In the genomic region with DNA sequence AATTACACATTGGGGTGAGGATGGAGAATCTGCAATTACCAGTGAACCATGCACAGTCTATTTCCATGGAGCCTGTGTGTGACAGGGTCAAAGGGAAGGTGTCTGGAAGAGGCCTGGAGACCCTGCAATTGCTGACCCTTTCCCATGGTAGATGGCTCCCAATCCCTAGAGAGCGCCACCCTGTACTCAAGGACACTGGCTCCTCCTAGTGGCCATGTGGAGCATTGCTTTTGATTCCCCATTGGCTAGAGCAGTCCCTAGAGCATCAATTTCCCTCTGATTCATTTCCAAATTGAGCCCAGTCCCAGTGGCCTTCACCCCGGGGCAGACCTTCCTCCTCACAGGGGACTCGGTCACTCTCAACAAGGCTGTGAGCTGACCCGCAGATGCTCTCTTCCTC, we compare ENCODE assay signal across 8 mouse cellular contexts. TPM values are rescaled to one million over a fixed set of nuclear protein-coding genes. Genes with fewer than 3 reads are reported as not detected.
DNase-seq lines count a peak whose midpoint lies in the region; ATAC-seq and TF ChIP-seq lines count a peak whose summit lies in the region.

No protein-coding gene starts in this region.

- H3K79me2 ChIP-seq in heart, adult 2 months (replicated peaks; ENCODE audit: control insufficient read depth, insufficient read depth, low read length): no peaks in the 10 kb centered on the region

- no peak overlapping the region for H3K9ac ChIP-seq in heart, adult 2 months (ENCODE audit: low read depth, low read length)
- H3K9ac ChIP-seq in heart, embryonic 12.5 days: no peak overlapping the region
- H3K9ac ChIP-seq in neural tube, embryonic 14.5 days (replicated peaks; ENCODE audit: low read depth, low read length): no peak overlapping the region

- H3K36me3 ChIP-seq in heart, adult 2 months (ENCODE audit: control insufficient read depth, insufficient read depth, low read length): no peaks in the 10 kb centered on the region
- H3K36me3 ChIP-seq in heart, embryonic 12.5 days: no peaks in the 10 kb centered on the region
- no peaks in the 10 kb centered on the region for H3K36me3 ChIP-seq in neural tube, embryonic 14.5 days (ENCODE audit: control insufficient read depth, insufficient read depth, low read length)

- no peaks in the 10 kb centered on the region; the same call in 1 of the 2 replicates for H3K4me1 ChIP-seq in heart, adult 2 months (ENCODE audit: control insufficient read depth, insufficient read depth, low read length)
- H3K4me1 ChIP-seq in heart, embryonic 12.5 days (replicated peaks): peaks cover 34% of the 10 kb centered on the region
- peaks cover 6% of the 10 kb centered on the region for H3K4me1 ChIP-seq in neural tube, embryonic 14.5 days (ENCODE audit: control insufficient read depth, insufficient read depth, low read length)

- intact Hi-C loops in heart, adult 2 months (cut with DNase I): loop anchor here (1.0 to 5.0 kb wide), 4 partner anchors 62 to 252 kb away; partner anchors contain the start of gene Ngfr
- intact Hi-C loops in left cerebral cortex, postnatal 4 days (cut with DNase I): loop anchor here (2.0 to 5.0 kb wide), 2 partner anchors 62 to 114 kb away; partner anchors contain the start of gene Ngfr

- H3K4me2 ChIP-seq in heart, embryonic 12.5 days: no peak overlapping the region
- H3K4me2 ChIP-seq in neural tube, embryonic 14.5 days (ENCODE audit: low read depth, low read length): no peak overlapping the region

- TF ChIP-seq CTCF in heart, adult 2 months (IDR thresholded peaks at IDR 0.05): peak; percentile 94

- 2% methylated on average over 4 of the region's 4 CpGs for WGBS in heart, adult 2 months
- 7% methylated on average over 4 of the region's 4 CpGs for WGBS in heart, embryonic 12.5 days
- 7% methylated on average over 4 of the region's 4 CpGs for WGBS in neural tube, embryonic 14.5 days

- no peak overlapping the region for H3K4me3 ChIP-seq in heart, adult 2 months
- H3K4me3 ChIP-seq in heart, embryonic 12.5 days: no peak overlapping the region
- no peak overlapping the region for H3K4me3 ChIP-seq in neural tube, embryonic 14.5 days (ENCODE audit: low read depth, low read length)

- H3K27me3 ChIP-seq in heart, adult 2 months (ENCODE audit: control insufficient read depth, insufficient read depth, low read length): peaks cover 3% of the 10 kb centered on the region
- H3K27me3 ChIP-seq in heart, embryonic 12.5 days (replicated peaks): peaks cover 74% of the 10 kb centered on the region
- H3K27me3 ChIP-seq in neural tube, embryonic 14.5 days (ENCODE audit: control insufficient read depth, insufficient read depth, low read length): no peaks in the 10 kb centered on the region

- peak; percentile 56 to 78 for DNase-seq in heart, adult 2 months
- DNase-seq in cerebellum, adult 9-11 months: peak; percentile 42
- DNase-seq in frontal cortex, postnatal 10 days (ENCODE audit: low spot score in 2 of 2): peak; percentile 37 to 75
- peak; percentile 82 for DNase-seq in kidney, adult 18-20 months
- DNase-seq in left cerebral cortex, postnatal 4 days: peak; percentile 76
- DNase-seq in testis, postnatal 10 days (ENCODE audit: low spot score): peak; percentile 81

- H3K27ac ChIP-seq in heart, adult 2 months: no peak overlapping the region
- no peak overlapping the region for H3K27ac ChIP-seq in heart, embryonic 12.5 days (ENCODE audit: poor library complexity, severe bottlenecking)
- H3K27ac ChIP-seq in neural tube, embryonic 14.5 days (ENCODE audit: low read depth, low read length): no peak overlapping the region

- TF ChIP-seq POLR2A in heart, adult 2 months (IDR thresholded peaks at IDR 0.05; ENCODE audit: insufficient read depth, low read depth, low read length): no peak

- no peaks in the 10 kb centered on the region for H3K9me3 ChIP-seq in heart, embryonic 12.5 days (replicated peaks)
- H3K9me3 ChIP-seq in neural tube, embryonic 14.5 days (ENCODE audit: control insufficient read depth, low read length): no peaks in the 10 kb centered on the region

- no peak for ATAC-seq in heart, embryonic 12.5 days (ENCODE audit: insufficient number of reproducible peaks, low FRiP score)
- peak; percentile 50; the same call in 1 of the 2 replicates for ATAC-seq in neural tube, embryonic 14.5 days (ENCODE audit: low read depth)

- peak; percentile 67 for TF ChIP-seq EP300 in heart, adult 2 months (IDR thresholded peaks at IDR 0.05; ENCODE audit: insufficient read depth, low read depth, low read length)

RNA-seq across cellular contexts. Expression of gene Phb, which starts 17.9 kb away (rescaled TPM):
- 100 to 1,000 TPM; 358 to 383 TPM for total RNA-seq in heart, adult 2 months (2021)
- 281 and 456 TPM in 2 replicates for polyA plus RNA-seq in heart, adult 2 months (2012; rRNA removed)
- 260 and 286 TPM in 2 replicates for polyA plus RNA-seq in heart, embryonic 12.5 days (2016; fragmentation: Nextera tagmentation; extraction: Ambion mirVana)
- total RNA-seq in left cerebral cortex, postnatal 4 days (2021): 100 to 1,000 TPM in 1 of 2 experiments, 10 to 100 TPM in 1; 96.0 to 104 TPM
- polyA plus RNA-seq in neural tube, embryonic 14.5 days (2014; fragmentation: Nextera tagmentation; extraction: Ambion mirVana): 183 and 185 TPM in 2 replicates
